Mouse (Mus musculus): ENCODE results near the gene Igsf9b. TPM values are rescaled to one million over a fixed set of nuclear protein-coding genes. Genes with fewer than 3 reads are reported as not detected.
A peak's percentile ranks its signal among the peaks of the same experiment; 100 is the strongest.

Igsf9b gene
- total and polyA plus RNA-seq, 3 experiments, result 1.8 to 12.4 (median 5.2) TPM

- TF ChIP-seq PAX5 (IDR thresholded peaks at IDR 0.05; ENCODE audit: low read length) (no peak), USF1 (IDR thresholded peaks at IDR 0.05; ENCODE audit: low read depth, low read length) (no peak), ZNF384 (IDR thresholded peaks at IDR 0.05; ENCODE audit: low read depth, low read length) (no peak), SMC3 (IDR thresholded peaks at IDR 0.05; ENCODE audit: low read depth, low read length) (peak; percentile 96), ELF1 (IDR thresholded peaks at IDR 0.05; ENCODE audit: low read depth, low read length) (no peak), ETS1 (conservative IDR thresholded peaks at IDR 0.05; ENCODE audit: low read depth, low read length) (no peak), ZMIZ1 (IDR thresholded peaks at IDR 0.05; ENCODE audit: low read depth, low read length) (no peak), CHD2 (IDR thresholded peaks at IDR 0.05; ENCODE audit: low read length) (no peak), JUND (conservative IDR thresholded peaks at IDR 0.05; ENCODE audit: low read depth, low read length) (no peak), E2F4 (IDR thresholded peaks at IDR 0.05; ENCODE audit: insufficient replicate concordance, low read depth, low read length) (no peak), POLR2A (IDR thresholded peaks at IDR 0.05; ENCODE audit: low read depth, low read length) (no peak), MEF2A (IDR thresholded peaks at IDR 0.05; ENCODE audit: borderline replicate concordance, low read depth, low read length) (no peak), JUN (IDR thresholded peaks at IDR 0.05; ENCODE audit: insufficient read depth, low read depth, low read length) (no peak), NELFE (IDR thresholded peaks at IDR 0.05; ENCODE audit: low read depth, low read length) (no peak), MAX (IDR thresholded peaks at IDR 0.05; ENCODE audit: low read length) (no peak), HCFC1 (IDR thresholded peaks at IDR 0.05; ENCODE audit: low read depth, low read length) (no peak), RAD21 (IDR thresholded peaks at IDR 0.05; ENCODE audit: low read depth, low read length) (peak; percentile 91), SIN3A (IDR thresholded peaks at IDR 0.05; ENCODE audit: low read length) (no peak), KAT2A (IDR thresholded peaks at IDR 0.05; ENCODE audit: insufficient replicate concordance, low read length) (no peak), IRF4 (IDR thresholded peaks at IDR 0.05; ENCODE audit: low read depth, low read length) (peak; percentile 67; the same call in 1 of the 2 replicates), MAZ (IDR thresholded peaks at IDR 0.05; ENCODE audit: low read depth, low read length) (0 out of 2 replicates have a peak, but pooled peaks have one; percentile 33)
Observed at GRCm38 (mm10) chr9:27287419-27287818, 11.6 kb upstream of the Igsf9b start (continued).

- H3K9me3 ChIP-seq (replicated peaks; ENCODE audit: low read length), result no peaks in the 10 kb centered on the region
Observed at GRCm38 (mm10) chr9:27288442-27288841, 10.6 kb upstream of the Igsf9b start.

More at GRCm38 (mm10) chr9:27288442-27288841, 10.6 kb upstream of the Igsf9b start:
- DNase-seq (ENCODE audit: extremely low read depth), result no peak
- no peaks in the 10 kb centered on the region for H3K27me3 ChIP-seq (replicated peaks)
- H3K79me2 ChIP-seq (replicated peaks; ENCODE audit: control insufficient read depth, extremely low read depth, insufficient read depth, poor library complexity, severe bottlenecking), result no peaks in the 10 kb centered on the region
- no peak overlapping the region for H3K4me3 ChIP-seq (replicated peaks in 1 of 3; ENCODE audit: low read depth in 2 of 3, low read length in 2 of 3, poor library complexity in 1 of 3)
- peaks cover 23 to 37% of the 10 kb centered on the region in 2 experiments for H3K4me1 ChIP-seq (ENCODE audit: control insufficient read depth in 1 of 2, insufficient read depth in 2 of 2)
- dilution Hi-C loops (cut with MboI; ENCODE audit: extremely low pct_ligation_motif_present, extremely low pct_unique_long_range_greater_than_20kb, low sequenced_read_pairs), result no loop called here
- no peak overlapping the region for H3K27ac ChIP-seq (ENCODE audit: insufficient read depth, low read depth)
- H3K9ac ChIP-seq (ENCODE audit: insufficient read depth, low read depth), result no peak overlapping the region
- no peak for TF ChIP-seq PAX5 (IDR thresholded peaks at IDR 0.05; ENCODE audit: low read length)
- no peak for TF ChIP-seq TBP (conservative IDR thresholded peaks at IDR 0.05; ENCODE audit: low read depth, low read length)
- TF ChIP-seq BHLHE40 (IDR thresholded peaks at IDR 0.05; ENCODE audit: low read depth, low read length), result no peak
- TF ChIP-seq POLR2A (IDR thresholded peaks at IDR 0.05; ENCODE audit: low read depth, low read length), result no peak
- no peak for TF ChIP-seq USF2 (conservative IDR thresholded peaks at IDR 0.05; ENCODE audit: low read depth, low read length)
- no peak for TF ChIP-seq SIN3A (IDR thresholded peaks at IDR 0.05; ENCODE audit: low read length)
- TF ChIP-seq JUND (conservative IDR thresholded peaks at IDR 0.05; ENCODE audit: low read depth, low read length), result no peak
- in situ Hi-C loops (cut with MboI; ENCODE audit: low pct_ligation_motif_present, low pct_unique_long_range_greater_than_20kb, low sequenced_read_pairs), result no loop called here
- H3K36me3 ChIP-seq (replicated peaks in 1 of 2; ENCODE audit: control insufficient read depth in 1 of 2, insufficient read depth in 1 of 2, low read length in 1 of 2), result no peaks in the 10 kb centered on the region
- no peak overlapping the region for H3K4me2 ChIP-seq (ENCODE audit: insufficient read depth, low read depth, poor library complexity, severe bottlenecking)

All from CH12.LX (cell line).